Mouse (Mus musculus) c-Kit-positive CD71-positive TER-119-positive erythroid progenitor cells, embryonic 14.5 days (primary cell): ENCODE results near the gene Tmem37.

Source experiments
- DNase-seq: peaks from one replicate; pipeline ENCODE4 v3.0.0-alpha.2; 2013; ENCODE audit warnings: low spot score

Tmem37 gene

GRCm38 (mm10) chr1:120057674-120058430 lies 16.0 kb downstream of the Tmem37 start:
- DNase-seq, result no peak

GRCm38 (mm10) chr1:120057044-120057443 lies 16.8 kb downstream of the Tmem37 start:
- DNase-seq, result no peak

GRCm38 (mm10) chr1:120056236-120056635 lies 17.6 kb downstream of the Tmem37 start:
- no peak for DNase-seq

- DNase-seq, result no peak
These were observed 18.4 kb downstream of the Tmem37 start for GRCm38 (mm10) chr1:120055475-120055874.

- DNase-seq, result no peak
These were observed 18.9 kb downstream of the Tmem37 start for GRCm38 (mm10) chr1:120054997-120055396.

GRCm38 (mm10) chr1:120051070-120051469 lies 22.8 kb downstream of the Tmem37 start:
- DNase-seq, result no peak

- DNase-seq, result no peak
These were observed 26.5 kb downstream of the Tmem37 start for GRCm38 (mm10) chr1:120047325-120047724.

- DNase-seq, result no peak
These were observed 29.3 kb downstream of the Tmem37 start for GRCm38 (mm10) chr1:120044584-120044983.

- no peak for DNase-seq
These were observed 31.5 kb downstream of the Tmem37 start for GRCm38 (mm10) chr1:120042421-120042820.

GRCm38 (mm10) chr1:120038594-120038993 lies 35.3 kb downstream of the Tmem37 start:
- no peak for DNase-seq

- no peak for DNase-seq
These were observed 36.7 kb downstream of the Tmem37 start for GRCm38 (mm10) chr1:120037021-120037683.

GRCm38 (mm10) chr1:120035456-120036034 lies 38.3 kb downstream of the Tmem37 start:
- no peak for DNase-seq

GRCm38 (mm10) chr1:120034793-120035192 lies 39.1 kb downstream of the Tmem37 start:
- no peak for DNase-seq

- DNase-seq, result no peak
These were observed 40.4 kb downstream of the Tmem37 start for GRCm38 (mm10) chr1:120033469-120033854.

- DNase-seq, result peak; percentile 49
These were observed 40.9 kb downstream of the Tmem37 start for GRCm38 (mm10) chr1:120032804-120033468.

- no peak for DNase-seq
These were observed 43.4 kb downstream of the Tmem37 start for GRCm38 (mm10) chr1:120030474-120030873.

- DNase-seq, result no peak
These were observed 46.2 kb downstream of the Tmem37 start for GRCm38 (mm10) chr1:120027693-120028092.

- DNase-seq, result no peak
These were observed 48.8 kb downstream of the Tmem37 start for GRCm38 (mm10) chr1:120025050-120025439.

GRCm38 (mm10) chr1:120024331-120025049 lies 49.4 kb downstream of the Tmem37 start:
- DNase-seq, result no peak

GRCm38 (mm10) chr1:120021951-120022350 lies 51.9 kb downstream of the Tmem37 start:
- no peak for DNase-seq

GRCm38 (mm10) chr1:120020322-120020897 lies 53.5 kb downstream of the Tmem37 start:
- no peak for DNase-seq

- DNase-seq, result no peak
These were observed 54.4 kb downstream of the Tmem37 start for GRCm38 (mm10) chr1:120019428-120019827.
